Mouse (Mus musculus) testis, adult 2 months (tissue): ENCODE measurements at regions not wholly inside any gene's neighbourhood (a gene's known extent, or its start where the extent isn't known, plus 50 kb on each side); places are given as distances from the start of the nearest gene placed in this dataset.

Experiments used
- CTCF ChIP-seq: fragments of 200-500 bp; IDR thresholded peaks from 2 replicates; pipeline ENCODE4 v1.5.1; 2012; ENCODE audit warnings: low read depth, mild to moderate bottlenecking, inconsistent platforms, low read length, moderate library complexity; ENCODE audit not compliant: control insufficient read depth, insufficient read depth, insufficient replicate concordance
- POLR2A ChIP-seq: fragments of 200-500 bp; IDR thresholded peaks from 2 replicates; pipeline ENCODE4 v1.6.1; 2012; ENCODE audit warnings: low read depth, mild to moderate bottlenecking, inconsistent platforms, low read length, moderate library complexity; ENCODE audit not compliant: control insufficient read depth

GRCm38 (mm10) chr3:38009168-38009567 lies 284.9 kb upstream of the Gm5148 start:
- no peak for TF ChIP-seq POLR2A
- TF ChIP-seq CTCF, result no peak
